Mouse (Mus musculus) olfactory bulb, adult 2 months (tissue): ENCODE measurements around the gene 1500011B03Rik.

Source experiments
- CTCF ChIP-seq: fragments of 200-500 bp; IDR thresholded peaks from 2 replicates; pipeline ENCODE4 v1.5.1; 2012; ENCODE audit warnings: low read depth, mild to moderate bottlenecking, low read length, moderate library complexity; ENCODE audit not compliant: insufficient read depth
- POLR2A ChIP-seq: fragments of 200-500 bp; IDR thresholded peaks from 2 replicates; pipeline ENCODE4 v1.6.1; 2012; ENCODE audit warnings: mild to moderate bottlenecking, low read depth, low read length, moderate library complexity; ENCODE audit not compliant: insufficient read depth

GRCm38 (mm10) chr5:114764812-114765735, 58.2 kb downstream of the 1500011B03Rik start:
- TF ChIP-seq CTCF, result no peak
- no peak for TF ChIP-seq POLR2A
